Mouse (Mus musculus) lung, postnatal 25 days (tissue): ENCODE results near the gene Zbtb8a.
"Not testable (repeated sequence)": the region's sequence is repeated elsewhere in the genome, so short reads cannot be mapped to it uniquely, and the experiment has no call there.

Experiments used
- DNase-seq: peaks from one replicate; pipeline ENCODE4 v3.0.0; 2022; ENCODE audit warnings: low spot score

The Zbtb8a gene

DNA sequence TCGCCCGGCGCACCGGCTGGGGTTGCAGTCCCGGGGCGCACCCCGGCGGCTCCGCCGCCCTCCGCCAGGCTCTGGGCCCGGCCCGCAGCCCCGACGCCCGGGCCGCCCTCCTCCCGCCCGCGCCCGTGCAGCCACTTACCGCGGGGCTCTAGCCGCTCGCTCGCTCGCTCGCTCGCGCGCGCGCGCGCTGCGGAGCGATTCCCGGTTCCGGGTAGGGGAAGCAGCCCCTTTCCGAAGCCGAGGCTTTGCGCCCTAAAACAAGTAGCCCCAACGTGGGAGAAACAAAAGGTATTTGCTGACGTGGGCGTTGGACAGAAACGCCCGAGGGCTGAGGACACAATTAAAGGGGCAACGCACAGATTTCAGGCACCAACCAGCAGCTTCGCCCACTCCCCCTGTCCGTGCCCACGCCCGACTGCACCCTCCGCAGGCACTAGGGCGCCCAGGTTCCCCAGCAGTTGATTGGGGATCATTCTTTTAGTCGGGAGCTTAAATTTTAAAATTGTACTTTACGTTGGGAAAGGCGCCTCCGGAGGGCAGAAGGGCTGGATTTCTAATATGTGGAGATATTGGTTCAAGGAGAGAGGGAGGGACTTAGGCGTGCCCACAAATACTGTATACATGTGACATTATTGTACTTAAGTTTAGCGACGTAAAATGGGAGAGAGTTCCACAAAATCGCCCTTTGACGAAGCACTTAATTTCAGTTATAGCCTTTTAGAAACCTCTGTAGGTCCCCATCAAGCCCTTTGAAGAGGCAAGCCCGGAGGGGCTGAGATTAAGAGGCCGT is at the start of gene Zbtb8a:
TSS of gene Zbtb8a (minus strand) at position 516 of the 790 bp plus-strand sequence.
- peak; percentile 32 for DNase-seq

DNA sequence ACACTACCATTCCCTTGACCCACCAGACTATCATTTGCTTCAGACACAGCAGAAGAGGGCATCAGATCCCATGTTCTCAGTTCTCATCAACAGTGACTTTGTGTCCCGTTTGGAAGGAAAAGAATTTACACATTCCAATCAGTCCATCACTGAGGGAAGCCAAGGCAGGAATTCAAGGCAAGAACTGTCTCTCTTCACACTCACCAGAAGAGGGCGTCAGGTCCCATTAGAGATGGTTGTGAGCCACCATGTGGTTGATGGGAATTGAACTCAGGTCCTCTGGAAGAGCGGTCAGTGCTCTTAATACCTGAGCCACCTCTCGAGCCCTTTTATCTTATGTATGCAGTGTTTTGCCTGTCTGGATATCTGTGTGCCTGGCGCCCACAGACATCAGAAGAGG is 40.4 kb upstream of the Zbtb8a start:
- no peak for DNase-seq

DNA sequence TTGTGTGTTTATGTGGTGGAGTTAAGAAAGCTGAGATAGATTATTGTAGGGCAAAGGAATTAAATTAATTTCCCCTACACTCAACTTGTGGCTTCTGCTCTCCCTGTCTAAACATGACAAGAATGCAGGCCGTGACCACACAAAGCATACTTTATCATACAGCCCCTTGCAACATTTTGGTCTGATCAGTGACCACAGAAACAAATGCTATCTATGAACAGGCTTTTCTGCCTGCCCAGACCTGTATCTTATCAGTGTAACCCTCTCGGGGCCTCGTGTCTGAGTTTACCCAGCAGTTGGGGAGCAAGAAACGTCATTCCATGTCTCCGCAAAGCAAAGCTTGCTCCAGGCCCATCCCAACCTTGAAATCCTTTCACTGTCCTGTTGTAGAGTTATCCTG is 38.6 kb upstream of the Zbtb8a start:
- no peak for DNase-seq

DNA sequence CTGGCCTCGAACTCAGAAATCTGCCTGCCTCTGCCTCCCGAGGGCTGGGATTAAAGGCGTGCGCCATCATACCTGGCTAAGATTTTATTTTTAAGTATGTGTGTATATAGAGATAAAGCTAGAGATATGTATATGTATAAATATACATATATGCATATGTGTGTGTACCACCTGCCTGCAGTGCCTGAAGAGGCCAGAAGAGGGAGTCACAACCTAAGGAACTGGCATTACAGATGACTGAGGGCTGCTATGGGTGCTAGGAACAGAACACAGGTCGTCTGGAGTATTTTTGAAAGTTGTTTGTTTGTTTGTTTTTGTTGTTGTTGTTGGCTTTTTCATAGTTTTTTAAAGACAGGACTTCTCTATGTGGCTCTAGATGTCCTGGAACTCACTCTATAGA is 38.0 kb upstream of the Zbtb8a start:
- no peak for DNase-seq

DNA sequence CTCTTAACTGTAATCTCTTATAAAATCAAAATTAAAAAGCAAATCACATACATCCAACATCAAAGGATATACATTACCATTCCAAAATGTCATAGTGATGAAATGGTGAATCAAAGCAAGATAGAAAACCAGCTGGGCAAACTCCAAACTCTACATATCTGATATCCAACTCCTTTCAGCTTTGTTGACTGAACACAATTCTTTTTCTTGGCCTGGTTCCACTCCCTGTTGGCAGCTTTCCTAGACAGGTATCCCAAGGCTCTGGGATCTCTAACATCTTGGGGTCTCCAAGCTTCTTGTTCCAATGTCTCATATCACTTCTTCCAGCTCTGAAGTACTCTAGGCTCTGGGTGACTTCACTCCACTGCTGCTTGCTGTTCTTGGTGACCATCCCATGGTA is 33.1 kb upstream of the Zbtb8a start:
- DNase-seq = no peak

DNA sequence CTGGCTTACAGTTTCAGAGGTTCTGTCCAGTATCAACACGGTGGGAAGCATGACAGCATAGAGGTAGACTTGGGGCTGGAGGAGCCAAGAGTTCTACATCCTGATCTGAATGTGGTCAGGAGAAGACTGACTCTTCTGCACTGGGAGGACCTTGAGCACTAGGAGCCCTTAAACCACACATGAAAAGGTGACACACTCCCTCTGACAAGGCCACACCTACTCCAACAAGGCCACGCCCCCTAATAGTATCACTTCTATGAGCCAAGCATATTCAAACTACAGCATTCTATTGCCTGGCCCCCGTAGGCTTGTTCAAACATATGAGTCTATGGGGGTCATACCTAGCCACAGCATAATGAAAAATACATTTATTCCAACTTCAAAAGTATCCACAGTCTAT is 32.6 kb upstream of the Zbtb8a start:
- not testable (repeated sequence) for DNase-seq

DNA sequence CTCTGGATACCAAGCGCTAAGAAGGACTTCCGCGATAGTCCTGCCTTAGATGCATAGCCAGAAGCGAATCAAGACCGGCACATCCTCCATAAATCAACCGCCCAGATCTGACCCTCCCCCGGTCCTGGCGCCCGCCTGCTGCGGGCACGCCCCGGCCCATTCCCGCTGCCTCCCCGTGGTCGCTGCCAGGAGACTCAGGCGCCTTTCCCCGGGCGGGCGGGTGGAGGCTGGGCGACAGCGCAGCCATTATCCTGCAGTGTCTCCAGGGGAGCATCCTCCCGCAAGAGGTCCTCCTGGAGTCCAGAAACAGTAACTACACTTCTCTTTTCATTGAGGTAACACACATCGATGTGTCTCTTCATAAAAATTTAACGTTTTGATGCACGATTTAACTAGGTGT is 28.5 kb upstream of the Zbtb8a start:
- peak; percentile 76 for DNase-seq

DNA sequence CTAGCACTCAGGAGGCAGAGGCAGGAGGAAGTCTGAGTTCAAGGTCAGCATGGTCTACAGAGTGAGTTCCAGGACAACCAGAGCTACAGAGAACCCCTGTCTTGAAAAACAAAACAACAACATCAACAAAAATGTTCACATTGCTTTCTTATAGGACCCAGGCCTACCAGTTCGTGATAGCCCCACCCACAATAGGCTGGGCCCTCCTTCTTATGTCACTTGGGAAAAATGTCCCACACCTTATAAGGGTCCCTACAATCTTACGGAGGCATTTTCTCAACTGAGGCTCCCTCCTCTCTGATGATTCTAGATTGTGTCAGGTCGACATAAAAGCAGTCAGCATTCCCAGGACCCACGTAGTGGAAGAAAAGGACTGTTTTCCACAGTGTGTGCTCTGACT is 21.9 kb upstream of the Zbtb8a start:
- no peak for DNase-seq

DNA sequence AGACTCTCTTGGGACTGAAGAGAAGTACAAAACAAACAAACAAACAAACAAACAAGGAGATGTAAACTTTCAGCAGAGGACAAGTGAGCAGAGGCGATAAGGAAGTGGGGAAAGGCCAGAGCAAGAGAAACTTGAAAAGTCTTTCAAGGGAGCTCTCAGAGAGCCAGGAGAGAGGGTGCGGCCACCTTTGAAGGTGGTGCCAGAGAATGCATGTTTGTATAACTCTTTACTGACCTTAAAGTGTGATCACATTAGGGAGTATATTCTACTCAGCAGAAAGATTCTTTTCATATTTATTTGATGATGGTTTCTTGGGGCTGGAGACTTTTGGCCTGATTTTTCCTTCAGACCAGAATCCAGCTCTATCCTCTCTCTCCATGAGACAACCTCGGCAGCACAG is 19.0 kb upstream of the Zbtb8a start:
- peak; percentile 76 for DNase-seq

DNA sequence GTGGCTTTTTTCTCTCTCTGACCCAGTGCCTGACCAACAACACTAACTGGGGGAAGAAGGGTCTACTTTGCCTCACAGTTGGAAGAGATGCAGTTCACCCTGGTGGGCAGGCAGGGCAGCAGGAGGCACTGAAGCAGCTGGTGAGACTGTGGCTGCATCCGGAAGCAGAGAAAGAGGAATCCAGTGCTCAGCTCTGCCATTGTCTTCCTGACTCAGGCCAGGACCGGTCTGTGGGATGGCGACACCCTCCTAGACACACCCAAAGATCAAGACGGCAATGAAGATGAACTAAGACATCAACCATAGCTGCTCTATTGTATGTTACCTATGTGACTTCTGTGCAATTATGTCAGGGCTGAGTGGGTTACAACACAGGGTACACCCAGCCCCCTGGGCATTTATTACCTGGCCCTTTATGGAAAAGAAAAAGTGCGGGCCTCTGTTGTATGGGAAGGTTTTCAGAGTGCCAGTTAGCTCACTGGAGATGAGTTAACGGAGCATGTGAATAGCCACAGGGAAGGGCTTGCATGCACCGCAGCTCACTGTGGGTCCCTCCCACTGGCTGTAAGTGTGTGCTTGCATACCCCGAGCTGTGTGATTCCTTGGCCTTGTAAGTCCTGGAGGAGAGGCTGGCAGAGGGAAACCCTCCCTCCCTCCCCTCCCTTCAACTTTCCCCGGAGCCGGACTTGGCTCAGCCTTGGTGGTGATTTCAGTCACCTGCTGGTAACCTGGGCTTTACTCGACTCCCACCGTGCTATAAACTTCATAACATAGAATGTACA is 16.4 kb upstream of the Zbtb8a start:
- no peak for DNase-seq

DNA sequence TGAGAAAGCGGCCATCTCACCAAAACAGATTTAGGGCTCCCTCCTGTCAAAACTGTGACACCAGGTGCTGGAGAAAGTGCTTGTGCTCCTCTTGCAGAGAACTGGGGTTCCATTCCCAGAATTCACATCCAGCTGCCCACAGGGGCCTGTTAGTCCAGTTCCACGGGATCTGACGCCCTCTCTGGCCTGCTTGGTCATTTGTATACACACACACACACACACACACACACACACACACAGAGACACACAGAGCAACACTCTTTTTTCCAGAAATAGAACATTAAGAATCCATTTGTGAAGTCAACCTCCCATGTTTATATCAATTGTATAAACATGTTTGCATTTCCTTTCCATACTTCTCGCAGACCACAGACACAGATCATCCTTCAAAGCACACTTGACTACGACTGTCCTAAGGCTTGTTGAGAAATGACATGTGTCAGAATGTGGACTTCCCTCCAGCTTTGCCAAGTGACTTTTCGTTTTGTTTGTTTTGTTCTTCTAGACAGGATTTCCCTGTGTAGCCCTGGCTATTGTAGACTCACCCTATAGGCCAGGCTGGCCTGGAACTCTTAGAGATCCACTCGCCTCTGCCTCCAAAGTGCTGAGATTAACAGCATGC is 13.1 kb upstream of the Zbtb8a start:
- no peak for DNase-seq

DNA sequence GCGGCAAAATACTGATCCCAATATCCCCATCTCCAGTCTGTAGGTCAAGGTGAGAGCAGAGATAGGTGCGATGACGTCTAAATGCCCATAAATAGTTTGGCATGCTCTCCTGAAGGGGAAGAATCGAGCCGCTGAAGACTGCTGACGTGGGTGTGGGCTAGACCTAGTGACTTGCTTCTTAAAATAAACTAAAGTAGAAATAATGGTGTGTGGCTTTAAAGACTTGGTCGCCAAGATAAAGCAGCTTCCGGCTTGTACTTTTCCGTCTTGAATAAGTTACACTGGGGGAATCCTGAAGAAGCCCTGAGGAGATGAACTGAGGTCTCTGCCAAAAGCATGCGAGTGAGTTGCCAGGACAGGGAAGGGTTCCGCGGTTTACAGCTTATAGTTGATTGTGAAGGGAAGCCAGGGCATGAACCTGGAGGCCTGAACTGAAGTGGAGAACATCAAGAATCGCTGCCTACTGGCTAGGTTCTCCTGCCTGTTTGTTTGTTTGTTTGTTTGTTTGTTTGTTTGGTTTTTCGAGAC is 12.4 kb upstream of the Zbtb8a start:
- DNase-seq = no peak

DNA sequence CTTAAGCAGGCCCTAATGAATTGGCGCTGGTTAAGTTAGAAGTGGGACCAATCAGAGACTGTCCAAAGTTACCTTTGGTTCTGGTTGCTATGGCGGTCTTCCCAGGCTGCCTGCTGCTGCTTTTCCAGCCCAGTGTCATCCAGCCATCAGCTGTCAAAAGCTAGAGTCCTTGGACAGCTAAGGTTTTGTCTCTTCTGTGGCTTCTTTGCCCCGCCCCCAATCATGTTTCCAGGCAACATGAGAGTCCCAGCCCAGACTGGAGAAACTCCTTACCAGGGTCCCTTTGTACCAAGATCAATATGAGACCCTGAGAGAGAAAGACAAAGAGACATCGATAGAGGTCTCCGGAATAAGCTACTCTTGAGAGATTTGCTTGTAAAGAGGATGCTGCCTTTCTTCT is 10.5 kb upstream of the Zbtb8a start:
- no peak for DNase-seq

DNA sequence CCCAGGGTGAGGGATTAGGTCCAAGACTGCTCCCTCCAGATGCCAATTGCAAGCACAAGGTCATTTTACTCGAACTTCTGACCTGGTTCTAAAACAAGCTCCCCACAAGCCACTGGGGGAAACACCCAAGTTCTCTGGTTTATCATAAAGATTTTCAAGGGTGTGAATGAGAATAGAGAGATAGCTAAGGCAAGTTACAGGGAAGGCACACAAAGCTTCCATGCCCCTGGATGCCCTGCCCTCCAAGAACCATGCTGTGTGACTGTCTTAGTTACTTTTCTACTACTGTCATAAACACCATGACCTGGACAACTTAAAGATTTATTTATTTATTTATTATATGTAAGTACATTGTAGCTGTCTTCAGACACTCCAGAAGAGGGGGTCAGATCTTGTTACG is 9.1 kb upstream of the Zbtb8a start:
- no peak for DNase-seq

DNA sequence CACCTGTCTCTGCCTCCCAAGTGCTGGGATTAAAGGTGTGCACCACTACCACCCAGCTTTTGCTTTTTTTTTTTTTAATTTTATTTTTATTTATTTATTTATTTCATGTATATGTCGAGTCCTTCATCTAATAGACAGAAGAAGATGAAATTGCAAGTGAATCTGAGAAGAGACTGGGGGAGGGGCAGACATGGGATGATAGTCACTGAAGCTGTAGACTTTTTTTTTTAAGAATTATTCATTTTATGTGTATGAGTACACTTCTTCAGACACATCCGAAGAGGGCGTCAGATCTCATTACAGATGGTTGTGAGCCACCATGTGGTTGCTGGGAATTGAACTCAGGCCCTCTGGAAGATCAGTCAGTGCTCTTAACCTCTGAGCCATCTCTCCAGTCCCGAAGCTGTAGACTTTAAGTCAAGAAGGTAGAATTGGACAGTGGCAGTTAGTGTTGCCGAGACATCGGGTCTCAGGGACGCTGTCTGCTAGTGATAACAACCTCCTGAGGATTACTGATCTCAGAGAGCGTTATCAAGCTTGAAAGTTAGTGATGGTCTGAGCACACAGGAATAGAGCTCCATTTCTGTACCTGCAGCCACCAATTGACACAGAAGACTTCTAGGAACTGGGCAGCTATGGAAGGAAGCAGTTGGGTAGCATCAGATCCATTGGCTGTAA is 8.5 kb upstream of the Zbtb8a start:
- DNase-seq = no peak

DNA sequence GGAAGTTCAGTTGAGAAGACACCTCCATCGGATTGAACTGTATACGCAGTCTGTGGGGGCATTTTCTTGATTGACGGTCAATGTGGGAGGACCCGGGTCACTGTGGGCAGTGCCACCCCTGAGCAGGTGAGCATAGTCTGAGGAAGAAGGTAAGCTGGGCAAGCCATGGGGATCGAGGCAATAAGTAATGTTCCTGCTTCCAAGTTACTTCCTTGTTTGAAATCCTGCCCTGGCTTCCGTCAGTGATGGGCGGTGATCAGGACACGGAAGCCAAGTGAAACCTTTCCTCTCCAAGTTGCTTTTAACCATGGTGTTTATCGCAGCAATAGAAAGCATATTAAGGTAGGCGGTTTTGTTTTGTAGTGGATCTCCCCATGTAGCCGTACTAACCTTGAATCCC is 7.8 kb upstream of the Zbtb8a start:
- DNase-seq = no peak

DNA sequence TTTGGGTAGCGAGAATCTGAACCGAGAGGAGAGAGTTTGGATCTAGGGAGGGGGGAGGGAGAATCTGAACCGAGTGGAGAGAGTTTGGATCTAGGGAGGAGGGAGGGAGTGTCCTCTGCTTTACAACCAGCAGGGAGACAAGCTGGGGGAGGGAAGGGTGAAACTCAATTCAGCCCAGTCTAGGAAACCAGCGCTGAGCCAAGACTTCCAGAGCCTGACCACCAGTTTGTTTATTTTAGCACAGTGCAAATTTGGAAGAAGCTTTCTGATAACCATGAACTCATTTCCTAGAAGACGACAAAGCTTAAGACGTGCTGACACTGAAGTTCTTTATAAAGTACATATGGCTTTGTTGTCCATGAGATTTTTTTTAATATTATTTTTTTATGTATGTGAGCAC is 6.5 kb upstream of the Zbtb8a start:
- peak; percentile 76 for DNase-seq

DNA sequence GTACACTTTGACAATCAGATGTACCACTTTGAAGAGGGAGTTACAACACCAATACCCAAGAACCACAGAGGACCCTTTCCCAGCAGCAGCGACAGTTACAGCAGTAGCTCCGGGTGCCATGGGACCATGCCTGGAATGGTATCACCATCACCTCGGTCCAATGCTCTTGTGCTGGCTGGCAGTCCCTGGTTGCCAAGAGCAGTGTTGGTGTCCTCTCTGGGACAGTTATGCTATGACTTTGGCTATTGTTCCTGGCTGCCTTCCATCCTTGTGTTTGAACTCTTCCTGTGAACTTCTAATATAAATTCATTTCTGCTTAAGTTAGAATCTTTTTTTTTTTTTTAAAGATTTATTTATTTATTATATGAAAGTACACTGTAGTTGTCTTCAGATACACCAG is 5.7 kb upstream of the Zbtb8a start:
- no peak for DNase-seq

DNA sequence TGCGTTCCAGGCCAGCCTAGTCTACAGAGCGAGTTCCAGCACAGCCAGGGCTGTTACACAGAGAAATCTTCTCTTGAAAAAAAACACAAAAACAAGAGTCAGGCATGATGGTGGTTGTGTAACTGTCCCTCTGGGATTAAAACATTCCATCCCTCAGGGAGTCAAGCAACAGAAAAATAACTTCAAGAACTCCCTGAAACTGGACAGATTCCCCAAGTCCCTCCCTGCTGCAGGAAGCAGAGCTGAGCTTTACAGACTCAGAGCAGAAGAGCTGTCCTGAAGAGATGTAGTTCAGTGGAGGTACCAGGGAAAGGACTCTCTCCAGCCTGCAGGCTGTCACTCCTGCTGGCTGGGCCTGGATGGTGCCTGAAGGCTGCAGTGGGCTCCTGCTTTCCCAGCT is 4.6 kb upstream of the Zbtb8a start:
- no peak for DNase-seq

DNA sequence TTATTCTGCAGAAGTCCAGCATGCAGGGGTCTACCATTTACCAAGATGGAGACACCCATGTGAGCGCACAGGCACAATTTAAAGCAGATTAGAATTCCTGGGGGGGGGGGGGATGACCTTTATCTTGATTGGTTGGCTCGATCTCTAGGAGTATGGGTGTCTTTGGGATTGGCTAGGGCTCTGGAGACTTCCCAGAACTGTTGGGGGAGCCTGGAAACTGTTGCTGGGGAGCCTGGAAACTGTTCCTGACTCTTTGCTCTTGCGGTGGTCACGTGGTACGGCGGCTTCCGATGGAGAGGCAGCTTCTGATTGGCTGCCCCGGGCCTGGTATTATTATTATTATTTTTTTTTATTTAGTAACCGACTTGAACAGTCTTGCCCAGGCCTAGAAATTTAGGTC is 4.1 kb upstream of the Zbtb8a start:
- no peak for DNase-seq

DNA sequence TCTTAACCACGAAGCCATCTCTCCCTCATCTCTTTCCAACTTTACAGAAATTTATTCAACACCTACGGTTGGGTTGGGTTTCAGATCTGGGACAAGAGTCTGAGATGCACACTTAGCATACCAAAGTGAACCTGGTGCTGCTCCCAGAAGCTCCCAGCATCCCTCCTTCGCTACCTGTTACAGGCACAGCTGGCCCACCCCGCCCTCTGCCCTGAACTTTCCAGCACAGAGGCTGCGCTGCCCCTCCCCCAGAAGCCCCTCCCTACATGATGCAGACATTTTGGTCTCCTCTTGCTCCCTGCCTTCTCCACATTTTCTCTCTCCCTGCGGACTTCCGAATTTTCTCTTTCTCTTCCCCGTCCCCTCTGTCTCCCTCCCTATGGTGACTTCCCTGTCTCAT is 3.2 kb upstream of the Zbtb8a start:
- DNase-seq = no peak

DNA sequence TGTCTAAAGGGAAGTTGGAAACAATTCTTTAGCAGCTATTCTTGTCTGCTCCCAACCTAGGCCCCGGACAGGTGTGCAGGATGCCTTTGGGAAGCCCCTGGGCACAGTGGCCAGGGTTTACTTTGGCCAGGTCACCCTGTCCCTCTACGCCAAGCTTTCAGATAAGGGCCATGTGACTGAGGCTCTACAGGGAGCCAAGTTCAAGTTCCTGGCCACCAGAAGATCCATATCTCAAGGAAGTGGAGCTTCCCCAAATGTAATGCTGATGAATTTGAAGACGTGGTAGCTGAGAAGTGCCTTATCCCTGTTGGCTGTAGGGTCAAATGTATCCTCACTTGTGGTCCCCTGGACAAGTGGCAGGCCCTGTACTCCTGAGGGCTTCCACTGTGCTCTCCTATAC is 1.9 kb upstream of the Zbtb8a start:
- no peak for DNase-seq
